Mouse (Mus musculus): ENCODE data around the gene Adamts3.

Gene Adamts3

DNA sequence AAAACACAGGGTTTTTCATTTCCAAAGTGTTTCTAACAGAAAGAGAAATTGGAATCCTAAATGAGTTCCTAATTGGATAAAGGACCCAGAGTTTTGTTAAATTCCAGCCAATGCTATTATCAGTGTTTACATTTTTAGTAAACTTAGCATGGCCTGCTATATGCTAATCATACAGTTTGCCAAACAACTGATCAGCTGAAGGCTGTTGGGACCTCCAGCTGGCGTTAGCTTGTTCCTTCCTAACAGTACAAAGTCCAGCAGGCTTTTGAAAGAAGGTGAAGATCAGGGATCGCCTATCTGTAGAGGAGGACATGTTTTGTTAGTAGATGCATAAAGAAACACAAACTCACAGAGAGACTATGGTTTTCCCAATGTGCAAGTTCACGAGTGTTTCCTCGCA lies 173.7 kb downstream of the Adamts3 start:
- no peak for DNase-seq (ENCODE audit: low spot score)

DNA sequence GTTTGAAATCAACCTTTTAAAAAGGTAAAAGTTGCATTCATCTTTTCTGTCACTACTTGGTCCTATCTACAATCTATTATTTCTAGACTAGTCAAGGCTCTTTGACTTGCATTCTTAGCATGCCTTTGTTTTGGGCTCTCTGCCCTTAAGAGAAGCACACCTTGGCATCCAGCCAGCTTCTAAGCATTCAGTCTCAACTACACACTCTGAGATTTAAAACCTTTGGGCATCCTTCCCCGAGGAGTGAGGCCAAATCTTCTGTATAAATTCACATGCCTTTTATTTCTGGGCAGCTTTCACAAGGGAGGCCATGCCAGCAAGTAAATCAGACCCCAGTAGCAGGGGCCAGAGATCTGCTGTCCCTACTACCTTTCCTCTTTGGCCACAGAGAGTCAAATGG lies 178.9 kb downstream of the Adamts3 start:
- no peak for DNase-seq (ENCODE audit: low spot score)

DNA sequence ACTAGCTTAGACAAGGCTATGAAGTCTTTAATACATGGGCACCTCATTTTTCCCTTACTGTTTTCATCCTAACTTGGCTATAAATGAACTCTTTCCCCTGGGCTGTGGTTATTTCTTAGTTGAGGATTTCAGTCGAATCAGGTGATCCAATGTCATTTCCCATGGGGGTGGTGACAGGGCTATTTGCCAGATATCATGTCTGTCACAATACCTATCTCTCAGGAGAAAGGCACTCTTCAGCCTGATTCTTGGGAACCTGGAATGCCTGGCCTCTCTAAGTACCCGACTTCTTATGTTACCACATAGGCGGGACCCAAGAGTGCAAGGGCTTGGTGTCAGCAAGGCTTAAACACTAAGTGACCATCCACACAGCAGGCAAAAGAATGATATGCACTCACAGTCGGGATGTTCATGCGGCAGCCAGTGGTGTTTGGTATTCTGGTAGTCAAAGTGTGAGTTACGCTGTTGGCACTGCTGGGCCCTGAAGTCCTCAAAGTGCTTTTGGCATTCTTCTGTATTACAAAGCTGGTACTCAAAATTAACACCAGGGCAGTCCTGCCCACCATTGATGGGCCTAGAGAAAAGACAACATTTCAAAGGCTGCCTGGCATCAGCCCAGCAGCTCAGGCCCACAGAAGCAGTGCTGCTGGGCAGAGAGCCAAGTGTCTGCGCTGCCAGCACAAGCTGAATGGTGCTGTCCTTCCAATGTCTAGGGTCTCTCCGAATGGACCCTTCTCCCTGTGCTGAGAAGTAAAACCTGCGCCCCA lies 181.7 kb downstream of the Adamts3 start:
- peak; percentile 35 for DNase-seq (ENCODE audit: low spot score)

DNA sequence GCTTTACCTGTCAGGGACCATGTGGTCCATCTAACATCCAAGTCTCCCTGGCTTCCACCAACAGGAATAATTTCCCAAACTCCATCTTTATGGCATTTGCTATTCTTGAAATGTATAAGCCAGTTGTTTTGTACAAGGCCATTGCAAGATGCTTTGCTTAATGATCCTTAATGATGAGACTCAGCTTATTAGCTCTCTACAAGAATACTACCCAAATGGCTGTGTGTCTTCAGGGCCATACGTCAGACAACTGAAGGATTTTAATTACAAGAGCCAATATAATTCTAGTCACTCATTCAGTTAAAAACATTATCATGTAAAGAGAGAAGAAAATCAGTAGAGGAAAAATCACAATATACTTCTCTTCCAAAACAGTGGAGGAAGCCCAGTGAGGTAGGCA lies 195.3 kb downstream of the Adamts3 start:
- DNase-seq (ENCODE audit: low spot score): no peak

DNA sequence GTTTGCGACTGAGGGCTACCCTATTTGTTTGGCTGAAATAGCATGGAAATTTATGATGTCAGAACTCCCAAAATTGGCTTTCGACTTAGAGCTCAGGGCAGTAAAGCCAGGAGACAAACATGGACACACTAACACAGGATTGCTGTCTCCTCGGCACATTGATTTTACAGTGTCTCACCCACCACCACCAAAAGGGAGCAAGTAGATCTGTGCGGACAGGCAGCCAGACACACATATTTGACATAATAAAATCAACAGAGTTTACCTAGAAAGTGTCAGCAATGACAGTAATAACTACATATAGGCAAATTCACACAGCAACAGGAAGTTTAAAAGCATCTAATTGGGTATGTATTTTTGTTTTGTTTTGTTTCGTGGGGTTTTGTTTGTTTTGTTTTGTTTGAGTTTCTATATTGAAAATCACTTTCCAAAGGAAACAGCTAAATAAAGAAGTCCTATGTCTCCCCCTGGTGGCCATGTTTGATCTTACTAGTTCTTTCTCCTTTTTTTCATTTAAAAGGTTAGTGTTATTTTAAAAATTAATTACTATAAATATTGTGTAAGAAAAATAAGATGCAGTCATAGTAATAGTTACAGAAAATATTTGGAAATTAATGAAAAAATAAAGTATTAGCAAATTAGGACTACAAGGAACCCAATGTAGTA lies 203.1 kb downstream of the Adamts3 start:
- DNase-seq (ENCODE audit: low spot score): peak; percentile 63

DNA sequence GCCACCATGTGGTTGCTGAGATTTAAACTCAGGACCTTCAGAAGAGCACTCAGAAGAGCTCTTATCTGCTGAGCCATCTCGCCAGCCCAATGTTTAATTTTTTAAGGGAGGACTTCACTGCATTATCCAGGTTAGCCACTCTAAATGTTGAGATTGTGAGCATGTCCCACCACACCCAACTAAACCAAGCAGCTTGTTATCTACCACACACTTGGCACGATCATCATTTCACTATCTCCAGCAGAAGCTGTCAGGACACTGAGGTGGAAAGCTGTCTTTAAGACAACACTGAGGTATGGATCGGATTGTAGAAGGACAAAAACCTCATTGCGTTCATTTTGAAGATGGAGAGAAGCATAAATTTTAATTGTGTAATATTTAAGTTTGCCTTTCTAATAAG lies 205.0 kb downstream of the Adamts3 start:
- no peak for DNase-seq (ENCODE audit: low spot score)

DNA sequence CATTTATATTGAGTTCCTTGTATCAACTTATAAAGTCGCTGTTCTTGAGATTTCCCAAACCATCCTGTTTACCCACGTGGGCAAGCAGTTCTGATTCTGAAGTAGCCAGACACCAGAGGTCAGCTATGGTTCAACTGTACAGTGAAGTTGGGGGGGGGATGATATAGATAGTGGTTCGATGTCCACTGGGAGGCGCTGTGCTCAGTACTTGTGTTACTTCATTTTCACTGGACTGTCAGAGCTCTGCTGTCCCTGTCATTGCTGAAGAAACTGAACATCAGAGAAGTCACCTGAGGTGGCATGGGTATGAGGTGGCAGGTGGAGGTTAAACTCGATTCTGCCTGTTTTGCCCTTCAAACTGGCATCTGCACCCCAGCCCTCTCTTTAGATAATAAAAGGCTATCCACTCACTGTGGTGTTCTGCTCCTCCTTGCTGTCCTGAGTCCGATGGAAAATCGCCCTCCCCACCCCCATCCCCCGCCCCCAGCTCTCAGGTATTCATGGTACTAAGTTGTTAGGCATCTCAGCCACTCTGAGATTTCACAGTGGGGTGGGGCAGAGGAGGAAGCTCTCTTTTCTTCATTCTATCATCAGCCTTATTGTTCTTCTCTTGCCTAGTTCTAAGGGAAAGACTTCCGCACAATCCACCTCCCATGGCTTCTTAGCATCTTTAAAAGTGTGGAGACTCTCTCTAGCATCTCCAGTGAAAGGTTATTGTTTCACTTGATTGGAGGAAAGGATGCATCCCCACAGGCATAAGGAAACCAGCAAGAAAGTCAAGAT lies 208.9 kb downstream of the Adamts3 start:
- DNase-seq (ENCODE audit: low spot score): no peak

DNA sequence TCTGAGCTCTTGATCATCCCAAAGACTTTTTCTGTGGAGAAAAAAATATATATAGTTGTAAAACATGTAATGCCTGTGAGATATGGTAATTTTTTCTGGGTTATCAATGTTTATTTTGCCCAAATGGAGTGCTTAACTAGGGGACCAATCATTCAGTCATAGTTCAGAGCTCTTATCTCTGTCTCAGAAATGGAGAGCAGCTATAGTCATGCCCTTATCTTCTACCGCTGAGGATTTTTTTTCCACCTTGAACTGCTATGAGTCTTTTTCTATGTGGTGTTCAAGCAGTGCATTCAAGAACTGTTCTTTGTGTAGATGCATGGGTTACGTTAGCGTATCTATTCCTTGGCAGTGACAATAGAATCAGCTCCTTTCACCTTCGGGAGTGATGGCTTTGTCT lies 210.2 kb downstream of the Adamts3 start:
- no peak for DNase-seq (ENCODE audit: low spot score)

DNA sequence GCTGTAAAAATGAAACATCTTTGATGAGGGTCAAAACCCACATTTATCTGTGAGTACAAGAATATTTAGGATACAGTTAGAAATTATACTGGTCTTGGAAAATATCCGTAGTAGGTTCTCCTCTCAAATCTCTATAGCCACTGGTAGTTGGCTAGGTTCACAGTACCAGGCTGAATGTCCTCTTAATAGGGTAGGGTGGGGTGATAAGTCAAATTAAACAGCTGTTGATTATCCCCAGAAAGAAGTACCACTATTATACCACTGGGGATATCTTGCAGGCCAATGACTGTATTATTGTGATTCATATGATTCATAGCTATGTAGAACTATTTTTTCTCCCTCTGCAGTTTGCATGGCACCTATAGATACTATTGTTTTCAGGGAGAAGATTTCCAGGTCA lies 228.8 kb downstream of the Adamts3 start:
- DNase-seq (ENCODE audit: low spot score): no peak

DNA sequence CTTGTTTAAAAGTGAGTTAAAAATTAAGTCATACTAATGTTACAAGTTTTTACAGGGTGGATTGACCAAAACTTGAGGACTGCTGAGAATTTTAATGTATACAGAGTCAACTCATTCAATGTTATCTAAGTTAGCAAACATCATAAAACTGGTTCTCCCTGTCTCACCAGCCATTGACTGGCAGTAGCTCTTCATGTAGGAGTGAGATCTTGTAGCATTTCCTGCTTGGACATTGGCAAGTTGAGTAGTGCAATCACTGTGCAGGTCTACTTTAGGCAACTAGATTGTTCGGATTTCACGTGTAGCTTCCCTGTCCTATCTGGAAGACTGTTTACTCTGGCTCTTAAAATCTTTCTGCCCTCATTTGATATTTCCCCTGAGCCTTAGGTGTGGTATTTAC lies 229.3 kb downstream of the Adamts3 start:
- DNase-seq (ENCODE audit: low spot score): no peak

DNA sequence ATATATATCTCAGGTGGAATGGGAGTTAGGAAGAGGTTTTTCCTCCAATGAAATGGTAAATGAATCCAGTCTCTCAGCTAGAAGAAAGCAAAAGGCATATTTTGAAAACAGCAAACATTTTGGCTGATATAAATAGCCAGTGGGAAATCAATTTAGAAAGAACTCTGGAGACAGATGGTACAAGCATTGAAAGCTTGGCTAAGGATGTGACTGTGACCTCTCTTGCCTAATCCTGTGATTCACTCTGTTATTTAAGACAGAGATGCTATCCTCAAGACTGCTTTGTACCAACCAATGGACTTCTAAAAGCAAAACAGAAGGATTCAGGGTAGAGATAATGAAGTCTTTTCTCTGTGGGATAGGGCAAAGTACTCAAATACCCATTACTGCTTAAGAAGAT lies 236.2 kb downstream of the Adamts3 start:
- peak; percentile 1 for DNase-seq (ENCODE audit: low spot score)

DNA sequence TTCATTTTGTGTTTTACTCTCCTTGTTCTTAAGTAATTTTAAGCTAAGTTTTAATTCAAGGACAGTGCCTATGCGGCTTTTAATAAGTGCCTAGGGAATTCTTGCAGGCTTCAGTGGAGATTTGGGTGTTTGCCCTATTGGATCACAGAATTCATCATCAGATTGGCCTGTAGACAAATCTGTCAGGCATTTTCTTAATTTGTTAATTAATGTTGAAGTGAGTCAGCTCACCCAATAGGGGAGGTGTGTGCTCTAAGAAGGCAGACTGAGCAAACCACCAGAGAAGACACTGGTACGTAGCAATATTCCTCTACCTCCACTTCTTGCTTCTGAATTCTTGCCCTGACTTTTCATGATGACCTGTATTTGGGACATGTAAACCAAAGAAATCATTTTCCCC lies 247.7 kb downstream of the Adamts3 start:
- no peak for DNase-seq (ENCODE audit: low spot score)

DNA sequence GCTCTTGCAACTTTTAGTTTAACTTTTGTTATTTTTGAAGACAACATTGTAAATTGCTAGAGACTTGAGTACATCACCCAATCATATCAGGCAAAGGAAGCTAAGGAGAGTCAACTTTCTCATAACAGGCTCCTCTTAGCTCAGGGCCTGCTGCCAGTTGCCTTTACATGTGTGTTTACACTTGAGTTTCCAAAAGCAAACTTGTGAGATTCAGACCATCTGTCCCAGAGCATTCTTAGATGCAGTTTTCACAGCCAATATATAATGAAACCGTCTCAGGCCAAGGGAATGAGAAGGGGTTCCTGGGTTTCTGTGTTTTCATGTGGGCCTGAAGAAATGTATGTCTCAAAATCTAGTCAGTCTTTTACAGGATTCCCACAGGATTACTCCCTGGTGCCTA lies 251.5 kb downstream of the Adamts3 start:
- no peak for DNase-seq (ENCODE audit: low spot score)

Data from layer of hippocampus, adult 9-10 months (tissue).